Mouse (Mus musculus): Measurements from ENCODE around the gene Arhgef38. TPM values are rescaled to one million over a fixed set of nuclear protein-coding genes. Genes with fewer than 3 reads are reported as not detected.

Arhgef38 gene
- polyA plus RNA-seq, 1 experiment, result not detected

GRCm38 (mm10) chr3:133085858-133086257 lies 148.9 kb downstream of the Arhgef38 start:
- TF ChIP-seq CTCF (IDR thresholded peaks at IDR 0.05; ENCODE audit: control insufficient read depth, insufficient read depth, low read length) (peak; percentile 17; the same call in 1 of the 2 replicates), POLR2A (IDR thresholded peaks at IDR 0.05; ENCODE audit: borderline replicate concordance, control insufficient read depth, low read depth, low read length) (no peak)
- H3K27ac ChIP-seq (ENCODE audit: control insufficient read depth, insufficient read depth, low read depth, low read length, poor library complexity), result no peak overlapping the region
- WGBS, result 40% methylated on average over 3 of the region's 3 CpGs
- no peaks in the 10 kb centered on the region for H3K4me1 ChIP-seq (ENCODE audit: control insufficient read depth, insufficient read depth, low read length)
- H3K4me3 ChIP-seq (replicated peaks; ENCODE audit: control insufficient read depth, low read depth, low read length), result no peak overlapping the region

GRCm38 (mm10) chr3:133082736-133083135 lies 152.0 kb downstream of the Arhgef38 start:
- no peak overlapping the region for H3K4me3 ChIP-seq (replicated peaks; ENCODE audit: control insufficient read depth, low read depth, low read length)
- WGBS, result 91% methylated on average over 5 of the region's 5 CpGs
- TF ChIP-seq CTCF (IDR thresholded peaks at IDR 0.05; ENCODE audit: control insufficient read depth, insufficient read depth, low read length) (no peak), POLR2A (IDR thresholded peaks at IDR 0.05; ENCODE audit: borderline replicate concordance, control insufficient read depth, low read depth, low read length) (no peak)
- no peak overlapping the region for H3K27ac ChIP-seq (ENCODE audit: control insufficient read depth, insufficient read depth, low read depth, low read length, poor library complexity)
- H3K4me1 ChIP-seq (ENCODE audit: control insufficient read depth, insufficient read depth, low read length), result no peaks in the 10 kb centered on the region

- Histone ChIP-seq H3K4me1 (ENCODE audit: control insufficient read depth, insufficient read depth, low read length) (no peaks in the 10 kb centered on the region), H3K4me3 (replicated peaks; ENCODE audit: control insufficient read depth, low read depth, low read length) (no peak overlapping the region), H3K27ac (ENCODE audit: control insufficient read depth, insufficient read depth, low read depth, low read length, poor library complexity) (no peak overlapping the region)
- TF ChIP-seq CTCF (IDR thresholded peaks at IDR 0.05; ENCODE audit: control insufficient read depth, insufficient read depth, low read length) (no peak), POLR2A (IDR thresholded peaks at IDR 0.05; ENCODE audit: borderline replicate concordance, control insufficient read depth, low read depth, low read length) (no peak)
- 54% methylated on average over 10 of the region's 10 CpGs for WGBS
These were observed 159.2 kb downstream of the Arhgef38 start for GRCm38 (mm10) chr3:133075560-133075959.

Other genes with a start within 250 kb of the Arhgef38 start
- gene Ints12, start 143.1 kb downstream of the Arhgef38 start, polyA plus RNA-seq (2011; ENCODE audit: insufficient read depth, insufficient read length, low replicate concordance, missing spikeins), result 2.6 and 9.9 TPM in 2 replicates
- gene Gstcd, start 142.9 kb downstream of the Arhgef38 start, polyA plus RNA-seq (2011; ENCODE audit: insufficient read depth, insufficient read length, low replicate concordance, missing spikeins), result 2.0 and 4.1 TPM in 2 replicates
- gene Ppa2, start 75.2 kb upstream of the Arhgef38 start, polyA plus RNA-seq (2011; ENCODE audit: insufficient read depth, insufficient read length, low replicate concordance, missing spikeins), result 23.9 and 27.3 TPM in 2 replicates